Mouse (Mus musculus): Measurements from ENCODE around the gene Klf2.

Klf2 gene

DNA sequence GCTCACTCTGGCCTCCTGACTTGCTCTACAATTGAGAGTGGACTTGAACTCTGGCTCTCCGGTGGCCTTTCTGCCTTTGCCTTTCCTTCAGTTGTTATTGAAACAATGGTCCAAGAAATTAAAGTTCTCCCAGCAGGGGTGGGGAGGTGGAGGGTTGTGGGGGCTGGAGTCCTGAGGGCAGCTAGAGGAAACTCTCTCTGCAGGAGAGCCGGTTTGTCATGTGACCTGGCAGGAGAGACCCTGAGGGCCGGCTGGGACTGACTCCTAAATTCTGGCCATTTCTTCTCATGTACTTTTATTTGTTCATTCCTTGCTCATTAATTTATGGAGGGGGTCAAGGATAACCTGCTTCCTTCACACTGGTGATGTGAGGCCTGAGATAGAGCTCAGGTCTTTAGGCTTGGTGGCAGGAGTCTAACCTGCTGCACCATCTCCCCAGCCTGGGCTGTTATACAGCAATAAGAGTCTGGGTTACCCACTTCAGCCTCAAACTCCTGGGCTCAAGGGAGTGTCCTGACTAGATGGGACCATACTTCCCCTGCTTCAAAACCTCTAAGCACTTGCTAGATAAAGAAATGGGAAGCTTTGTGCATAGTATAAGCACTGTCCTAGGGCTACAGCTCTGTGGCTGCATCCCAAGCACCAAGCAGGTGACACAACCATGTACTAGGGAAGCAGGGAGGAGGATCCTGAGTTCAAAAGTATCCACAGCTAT lies 14.8 kb downstream of the Klf2 start:
- no peak for DNase-seq (ENCODE audit: low read depth, low spot score)

DNA sequence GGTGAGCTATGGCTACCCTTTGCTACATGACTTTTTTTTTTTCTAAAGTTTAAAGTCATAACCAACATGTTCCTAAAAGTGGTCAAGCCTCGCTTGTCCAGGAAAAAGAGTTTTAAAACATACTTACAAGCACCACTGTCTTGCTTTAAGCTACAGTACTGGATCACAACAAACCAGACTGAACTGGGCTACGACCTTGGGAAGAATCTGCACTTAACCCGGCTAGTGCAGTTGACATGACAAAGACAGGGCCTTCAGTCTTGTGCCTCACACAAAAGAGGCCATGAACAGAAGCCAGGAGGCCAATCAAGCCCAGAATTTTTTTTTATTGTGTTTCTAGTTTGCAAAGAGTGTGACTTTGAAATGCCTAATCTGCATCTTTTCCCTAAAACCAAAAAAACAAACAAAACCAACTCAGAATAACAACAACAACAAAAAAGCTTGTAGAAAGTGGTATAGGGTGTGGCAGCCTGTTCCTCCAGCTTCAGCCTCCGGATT lies 15.4 kb downstream of the Klf2 start:
- DNase-seq (ENCODE audit: low read depth, low spot score): no peak

DNA sequence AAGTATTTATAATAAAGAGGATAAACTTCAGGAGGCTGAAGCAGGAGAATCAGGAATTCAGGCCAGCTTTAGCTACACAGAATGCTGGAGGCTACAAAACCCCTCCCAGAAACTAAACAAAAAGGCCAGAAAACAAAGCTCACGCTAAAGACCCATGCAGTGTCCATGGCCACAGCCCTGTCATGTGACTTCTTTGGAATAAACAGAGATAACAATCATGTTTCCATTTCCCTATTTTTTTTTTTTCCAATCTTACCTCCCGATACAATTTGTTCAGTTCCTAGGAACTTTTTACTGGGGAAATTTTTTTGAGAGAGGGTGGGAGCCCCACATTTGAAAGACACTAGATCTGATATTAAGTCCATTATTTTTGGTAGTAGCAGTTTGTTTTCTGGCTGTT lies 17.4 kb downstream of the Klf2 start:
- no peak for DNase-seq (ENCODE audit: low read depth, low spot score)

DNA sequence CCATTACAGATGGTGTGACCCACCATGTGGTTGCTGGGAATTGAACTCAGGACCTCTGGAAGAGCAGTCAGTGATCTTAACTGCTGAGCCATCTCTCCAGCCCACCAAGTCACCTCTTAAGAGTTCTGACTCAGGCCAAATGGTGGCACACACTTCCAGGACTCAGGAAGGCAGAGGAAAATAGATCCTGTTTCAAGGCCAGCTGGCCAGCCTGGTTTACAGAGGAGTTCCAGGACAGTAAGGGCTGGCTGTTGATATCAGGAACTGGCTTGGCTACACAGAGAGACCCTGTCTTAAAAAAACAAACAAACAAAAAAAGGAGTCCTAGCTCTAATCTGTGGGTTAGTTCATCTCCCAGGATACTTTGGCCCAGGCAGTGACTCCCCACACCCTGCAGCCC lies 18.2 kb downstream of the Klf2 start:
- DNase-seq (ENCODE audit: low read depth, low spot score): no peak

DNA sequence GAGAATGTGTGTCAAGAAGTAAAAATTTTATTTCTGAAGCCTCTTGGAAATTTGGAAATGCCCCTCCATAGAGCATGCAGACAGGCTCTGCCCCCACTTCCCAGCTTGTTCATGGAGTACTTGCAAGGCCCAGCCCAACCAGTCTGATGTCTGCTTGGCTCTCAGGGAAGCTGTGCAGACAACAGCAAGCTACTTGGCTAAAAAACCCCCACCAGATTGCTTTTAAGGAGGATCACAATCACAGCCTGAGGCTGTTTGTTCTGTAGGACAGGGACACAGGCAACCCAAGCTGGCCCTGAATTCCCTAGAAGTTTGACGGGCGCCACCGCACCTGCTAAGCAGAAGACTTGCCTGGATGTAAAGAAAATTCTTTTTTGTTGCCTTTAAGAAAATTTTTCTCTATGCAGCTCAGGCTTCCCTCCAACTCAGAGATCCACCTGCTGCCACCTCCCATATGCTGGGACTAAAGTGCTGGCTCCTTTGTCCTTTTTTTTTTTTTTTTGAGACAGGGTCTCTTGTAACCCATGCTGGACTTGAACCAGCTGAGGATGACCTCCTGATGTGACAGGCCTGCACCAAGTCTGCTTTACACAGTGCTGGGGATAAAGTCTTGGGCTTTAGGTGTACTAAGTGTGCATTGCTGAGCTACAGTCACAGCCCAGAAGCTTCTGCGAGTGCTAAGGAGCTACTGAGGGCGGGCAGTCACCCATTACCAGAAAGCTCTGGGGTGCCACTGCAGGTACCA lies 23.9 kb downstream of the Klf2 start:
- DNase-seq (ENCODE audit: low read depth, low spot score): no peak

DNA sequence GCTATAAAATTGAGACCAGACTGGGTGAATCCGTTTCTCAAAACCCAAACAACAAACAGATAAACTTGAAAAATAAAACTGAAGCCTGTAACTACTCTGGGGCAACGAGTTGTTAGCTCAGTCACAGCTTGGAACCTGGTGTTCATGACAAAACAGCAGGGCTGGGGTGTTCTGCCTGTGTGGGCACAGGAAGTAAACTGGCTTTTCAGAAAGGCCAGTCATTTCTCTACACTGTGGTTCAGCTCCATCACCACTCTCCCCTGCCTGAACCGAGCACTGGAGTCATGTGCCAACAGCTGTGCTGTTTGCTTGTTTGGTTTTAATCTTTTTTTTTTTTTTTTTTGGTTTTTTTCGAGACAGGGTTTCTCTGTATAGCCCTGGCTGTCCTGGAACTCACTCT lies 24.9 kb downstream of the Klf2 start:
- DNase-seq (ENCODE audit: low read depth, low spot score): peak; percentile 82

DNA sequence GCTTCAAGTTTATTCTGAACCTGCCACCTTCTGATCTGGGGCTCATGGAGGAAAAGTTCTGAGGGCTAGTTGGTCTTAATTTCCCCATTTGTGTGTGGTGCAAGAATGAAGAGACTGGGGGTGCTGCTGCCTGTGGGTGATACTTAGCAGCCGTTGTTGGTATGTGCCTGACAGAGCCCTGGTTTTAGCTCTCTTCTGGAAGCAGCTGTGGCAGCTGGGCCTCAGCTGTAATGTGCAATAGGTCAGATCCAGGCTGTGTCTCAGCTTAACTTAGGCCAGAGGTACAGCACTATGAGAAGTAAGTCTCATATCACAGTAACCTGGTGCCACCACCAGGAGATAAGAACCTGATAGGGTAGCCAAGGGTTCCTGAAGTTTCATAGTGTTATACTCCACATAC lies 28.7 kb downstream of the Klf2 start:
- no peak for DNase-seq (ENCODE audit: low read depth, low spot score)

DNA sequence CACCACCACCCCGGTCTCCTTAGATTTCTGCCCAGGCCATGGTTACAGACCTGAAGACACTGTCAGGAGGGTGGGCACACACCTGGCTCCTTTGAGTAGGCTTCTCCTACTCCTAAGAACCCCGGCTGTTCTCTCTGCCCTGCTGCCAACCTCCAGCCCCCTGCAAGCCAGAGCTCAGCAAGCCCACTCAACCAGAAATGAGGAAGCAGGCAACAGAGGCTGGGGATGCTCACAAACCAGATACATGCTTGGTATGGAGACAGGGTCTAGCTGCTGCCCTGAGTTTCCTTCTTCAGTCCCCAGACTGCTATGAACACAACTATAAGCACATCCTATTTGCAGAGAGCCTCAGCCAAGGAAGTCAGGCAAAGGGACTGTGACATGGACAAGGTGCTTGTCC lies 29.3 kb downstream of the Klf2 start:
- DNase-seq (ENCODE audit: low read depth, low spot score): no peak

DNA sequence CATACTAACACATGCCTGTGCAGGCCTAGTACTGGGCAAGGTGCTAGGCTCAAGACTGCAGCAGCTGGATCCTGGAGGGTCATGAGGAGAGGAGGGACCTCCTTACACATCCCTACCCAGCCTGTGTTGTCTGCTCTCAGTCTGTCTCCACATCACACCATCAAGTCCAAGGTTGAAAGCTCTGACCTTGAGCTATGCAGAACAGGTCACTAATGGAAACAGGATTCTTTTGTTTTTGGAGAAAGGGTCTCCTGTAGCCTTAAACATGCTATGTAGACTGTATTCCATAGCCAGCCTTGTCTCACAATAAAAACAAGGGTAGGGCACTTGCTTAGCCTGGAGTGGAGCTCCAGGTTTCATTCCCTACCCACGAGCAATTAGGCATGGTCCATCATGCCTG lies 30.1 kb downstream of the Klf2 start:
- DNase-seq (ENCODE audit: low read depth, low spot score): no peak

DNA sequence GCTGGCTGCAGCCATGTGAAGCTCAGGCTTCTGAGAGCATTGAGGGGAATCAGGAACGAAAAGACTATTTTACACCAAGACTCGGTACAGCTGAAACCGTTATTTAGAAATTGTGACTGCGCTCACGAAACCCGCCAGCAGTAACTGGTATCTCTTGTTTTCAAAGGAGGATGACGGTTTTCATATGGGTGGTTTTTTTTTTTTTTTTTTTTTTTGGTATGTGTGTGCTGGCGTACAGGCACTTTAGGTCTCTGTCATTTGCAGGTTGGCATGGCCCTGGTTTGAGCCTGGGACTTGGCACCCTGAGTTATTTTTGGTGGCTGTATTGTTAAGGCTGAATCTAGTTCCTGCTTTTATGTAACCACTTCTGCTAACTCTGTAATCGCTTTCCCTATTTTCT lies 31.0 kb downstream of the Klf2 start:
- DNase-seq (ENCODE audit: low read depth, low spot score): peak; percentile 77

DNA sequence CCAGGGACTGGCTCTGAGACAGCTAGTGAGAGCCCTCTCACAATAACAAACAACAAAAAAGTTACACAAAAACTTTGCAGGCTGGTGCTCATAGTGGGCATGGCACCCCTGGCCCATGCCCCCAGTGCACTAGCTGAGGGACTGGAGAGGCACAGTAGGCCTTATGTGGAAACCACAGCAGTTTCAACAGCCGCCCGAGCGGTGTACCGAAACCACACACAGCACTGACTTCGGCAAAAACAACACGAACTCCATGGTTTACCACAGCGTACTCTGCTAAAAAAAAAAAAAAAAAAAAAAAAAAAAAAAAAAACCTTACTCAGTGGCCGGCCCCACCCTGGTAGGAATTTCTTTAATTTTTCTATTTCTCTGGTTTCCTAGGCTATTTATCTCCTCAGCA lies 31.9 kb downstream of the Klf2 start:
- peak; percentile 90 for DNase-seq (ENCODE audit: low read depth, low spot score)

DNA sequence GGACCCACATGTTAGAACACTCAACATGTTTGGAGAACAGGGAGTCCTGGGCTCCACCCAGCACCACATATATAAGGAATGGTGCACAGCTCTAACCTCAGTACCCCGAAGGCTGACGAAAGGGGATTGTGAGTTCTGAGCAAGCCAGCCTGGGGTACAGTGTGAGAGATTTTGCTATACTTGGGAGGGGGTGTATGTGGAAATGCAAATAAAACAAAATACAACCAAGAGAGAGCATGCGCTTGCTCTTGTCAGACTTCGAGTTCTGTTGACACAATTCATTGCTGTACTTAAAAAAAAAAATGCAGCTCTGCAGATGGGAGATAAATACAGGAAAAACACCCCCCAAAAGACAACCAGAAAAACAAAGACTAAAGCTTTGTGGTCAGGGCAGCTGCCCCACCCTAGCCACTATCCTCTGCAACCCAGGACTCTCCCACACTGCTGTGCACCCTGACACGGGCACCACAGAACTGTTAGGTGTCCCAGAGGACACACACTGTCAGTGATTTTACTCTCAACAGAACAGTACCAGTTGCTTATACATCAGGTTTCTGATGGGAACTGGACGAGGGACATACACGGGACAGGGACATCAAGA lies 32.7 kb downstream of the Klf2 start:
- DNase-seq (ENCODE audit: low read depth, low spot score): peak; percentile 77

DNA sequence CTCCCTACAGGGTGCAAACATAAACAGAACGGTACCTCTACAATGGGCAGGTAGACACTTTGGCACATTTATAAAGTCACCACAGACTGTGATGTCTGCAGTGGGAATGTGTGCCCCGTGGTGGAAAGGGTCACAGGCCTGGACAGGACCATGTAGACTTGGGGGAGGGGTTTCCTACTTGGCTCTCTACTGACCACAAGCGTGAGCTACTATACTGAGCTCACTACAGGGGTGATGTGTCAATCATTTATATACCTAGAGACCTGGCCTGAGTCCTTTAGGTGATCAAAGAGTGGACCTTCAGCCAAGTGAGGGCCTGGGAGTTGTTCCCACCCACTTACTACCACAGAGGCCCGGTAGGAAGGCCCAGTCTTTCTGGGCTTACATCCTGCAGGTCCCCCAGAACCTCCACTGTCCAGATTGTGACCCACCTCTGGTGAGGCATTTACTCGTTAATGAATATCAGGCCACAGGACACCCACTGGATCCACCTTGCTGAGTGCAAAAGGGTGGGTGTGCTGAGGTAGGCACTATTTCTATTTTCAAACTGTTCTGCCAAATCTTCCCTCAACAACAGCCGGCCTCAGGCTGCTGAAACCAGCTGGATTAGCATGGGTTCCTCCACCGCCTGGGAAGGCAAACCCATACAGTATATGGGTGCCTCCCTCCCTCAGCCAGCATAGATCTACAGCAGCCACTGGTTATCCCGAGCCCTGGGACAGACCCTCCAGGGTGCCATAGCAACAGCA lies 34.3 kb downstream of the Klf2 start:
- peak; percentile 49 for DNase-seq (ENCODE audit: low read depth, low spot score)

DNA sequence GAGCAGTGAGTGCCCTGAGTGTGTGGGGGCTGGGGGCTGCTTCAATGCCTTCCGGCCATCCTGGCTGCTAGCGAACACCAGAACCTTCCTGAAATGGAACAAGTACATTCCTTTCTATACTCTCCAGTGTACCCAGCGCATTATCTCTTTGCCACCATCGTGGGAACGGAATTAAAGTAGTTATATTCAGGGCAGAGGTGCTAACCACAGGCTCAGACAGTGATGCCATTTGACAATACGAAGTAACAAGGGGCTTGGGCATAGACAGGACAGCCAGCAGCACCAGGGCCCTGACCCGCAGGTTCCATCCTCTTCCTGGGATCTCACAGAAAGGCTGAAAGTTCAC lies 34.8 kb downstream of the Klf2 start:
- DNase-seq (ENCODE audit: low read depth, low spot score): peak; percentile 85

DNA sequence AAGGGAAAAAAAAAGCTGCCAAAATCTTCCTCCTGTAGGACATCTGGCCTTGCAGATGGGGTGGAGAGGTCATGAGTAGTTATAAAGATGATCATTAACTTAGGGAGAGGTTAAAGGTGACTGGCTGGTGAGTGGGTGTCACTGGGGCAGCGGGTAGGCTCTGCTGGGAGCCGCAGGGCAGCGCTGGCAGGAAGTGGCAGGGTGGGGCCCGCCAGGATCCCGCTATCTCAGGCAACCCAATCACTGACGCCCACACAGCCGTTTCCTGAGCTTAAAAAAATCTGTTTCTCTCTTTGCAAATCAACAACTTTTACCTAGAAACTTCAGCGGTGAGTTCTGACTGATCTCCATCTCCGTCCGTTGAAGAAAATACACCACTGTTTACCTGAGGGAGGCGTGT lies 35.4 kb downstream of the Klf2 start:
- DNase-seq (ENCODE audit: low read depth, low spot score): peak; percentile 95

DNA sequence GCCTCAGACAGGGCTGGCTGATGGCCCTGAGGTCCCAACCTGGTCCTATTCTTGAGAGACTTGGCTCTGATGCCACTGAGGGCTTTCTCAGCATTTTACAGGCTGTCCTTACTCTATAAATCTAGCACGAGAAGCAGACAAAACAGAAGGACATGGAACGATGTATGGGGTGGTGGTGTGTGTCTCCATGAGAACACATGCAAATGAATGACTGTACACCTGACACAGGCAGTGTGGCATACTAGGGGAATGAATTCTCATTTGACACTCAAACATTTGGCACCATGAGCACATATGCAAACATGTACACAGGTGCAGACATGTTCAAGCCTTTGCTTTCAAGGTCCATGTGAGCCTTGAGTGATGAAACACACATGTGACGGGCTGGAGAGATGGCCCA lies 37.8 kb downstream of the Klf2 start:
- no peak for DNase-seq (ENCODE audit: low read depth, low spot score)

DNA sequence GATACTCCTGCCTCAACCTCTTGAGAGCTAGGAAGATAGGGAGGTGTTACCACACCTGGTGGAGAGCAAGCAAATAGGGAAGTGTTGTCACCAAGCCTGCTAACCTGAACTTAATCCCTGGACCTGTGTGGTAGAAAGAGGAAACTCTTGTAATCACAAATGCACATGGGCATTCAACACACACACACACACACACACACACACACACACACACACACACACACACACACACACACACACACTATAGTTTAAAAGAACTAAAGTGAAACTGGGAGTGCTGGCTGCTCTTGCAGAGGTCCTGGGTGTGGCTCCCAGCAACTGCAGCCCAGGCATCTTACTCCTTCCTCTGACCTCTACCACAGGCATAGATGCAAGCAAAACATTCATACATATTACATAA lies 41.3 kb downstream of the Klf2 start:
- DNase-seq (ENCODE audit: low read depth, low spot score): peak; percentile 80

DNA sequence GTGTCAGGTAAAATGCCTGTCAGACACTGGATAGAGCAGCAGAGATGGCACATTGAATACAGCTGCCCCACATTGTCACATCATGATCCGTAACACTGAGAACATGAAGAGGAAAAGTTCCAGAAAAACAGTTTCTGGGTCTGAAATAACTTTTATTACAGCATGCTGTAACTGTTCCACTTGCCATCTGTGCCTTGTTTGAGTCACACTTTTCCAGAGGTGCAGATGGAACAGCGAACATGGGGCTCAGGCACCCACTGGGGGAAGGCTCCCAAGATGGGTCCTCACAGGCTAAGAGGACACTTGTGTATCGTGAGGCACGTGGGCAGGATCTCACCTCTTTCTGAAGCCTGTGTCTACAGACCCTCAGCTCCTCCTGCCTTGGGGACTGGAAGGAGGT lies 43.9 kb downstream of the Klf2 start:
- no peak for DNase-seq (ENCODE audit: low read depth, low spot score)

DNA sequence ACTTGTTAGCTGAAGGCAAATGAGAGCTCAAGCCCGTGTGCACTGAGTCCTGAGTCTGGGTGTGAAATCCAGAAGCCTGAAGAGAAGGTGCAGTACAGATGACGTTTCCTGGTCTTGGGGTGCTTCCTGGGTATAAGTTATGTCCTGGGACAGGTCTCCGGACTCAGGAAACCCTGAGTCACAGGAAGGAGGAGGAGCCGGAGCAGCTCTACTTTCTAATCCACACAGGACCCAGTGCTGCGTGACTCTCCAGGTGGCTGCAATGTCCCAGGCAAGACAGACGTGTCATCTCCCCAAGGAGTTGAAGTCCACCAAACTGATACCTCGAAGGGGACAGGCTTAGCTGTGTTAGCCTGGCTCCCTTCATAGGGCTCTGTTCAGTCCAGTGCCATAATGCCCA lies 44.6 kb downstream of the Klf2 start:
- DNase-seq (ENCODE audit: low read depth, low spot score): peak; percentile 52

DNA sequence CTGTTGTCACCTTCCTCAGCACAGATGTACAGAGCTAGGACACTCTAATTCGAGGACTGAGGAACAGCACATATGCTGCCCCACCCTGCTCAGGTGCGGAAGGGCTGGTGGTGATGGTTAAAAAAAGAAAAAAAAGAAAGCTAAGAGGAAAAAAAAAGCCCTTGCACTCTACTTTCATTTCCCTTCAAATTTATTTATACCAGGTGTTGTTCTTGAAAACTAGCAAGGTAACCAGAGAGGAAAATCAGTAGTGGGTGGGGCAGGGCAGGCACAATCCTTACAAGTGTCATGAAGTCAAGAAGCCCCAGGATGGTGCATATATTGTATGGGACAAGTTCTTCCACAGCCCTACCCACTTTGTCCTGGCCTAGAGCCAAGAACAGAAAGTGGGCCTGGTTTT lies 46.2 kb downstream of the Klf2 start:
- DNase-seq (ENCODE audit: low read depth, low spot score): peak; percentile 69

DNA sequence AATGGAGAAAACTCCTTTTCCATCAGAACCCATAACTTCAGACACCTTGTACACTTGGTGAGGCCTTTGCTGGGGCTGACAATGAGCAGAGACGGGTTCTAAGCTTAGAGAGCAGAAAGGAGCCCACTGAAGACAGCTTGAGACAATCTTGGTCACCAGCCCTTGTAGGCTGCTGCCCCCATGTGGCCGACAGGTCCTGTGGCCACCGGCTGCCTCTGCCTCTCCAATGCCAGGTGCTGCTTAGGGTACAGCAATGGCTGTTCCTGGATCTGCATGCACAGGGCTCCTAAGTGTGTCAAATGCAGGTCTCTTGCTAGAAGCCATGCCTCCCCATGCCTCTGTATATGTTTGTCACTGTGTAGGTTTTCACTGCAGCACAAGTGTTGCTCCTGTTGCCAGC lies 47.0 kb downstream of the Klf2 start:
- peak; percentile 88 for DNase-seq (ENCODE audit: low read depth, low spot score)

DNA sequence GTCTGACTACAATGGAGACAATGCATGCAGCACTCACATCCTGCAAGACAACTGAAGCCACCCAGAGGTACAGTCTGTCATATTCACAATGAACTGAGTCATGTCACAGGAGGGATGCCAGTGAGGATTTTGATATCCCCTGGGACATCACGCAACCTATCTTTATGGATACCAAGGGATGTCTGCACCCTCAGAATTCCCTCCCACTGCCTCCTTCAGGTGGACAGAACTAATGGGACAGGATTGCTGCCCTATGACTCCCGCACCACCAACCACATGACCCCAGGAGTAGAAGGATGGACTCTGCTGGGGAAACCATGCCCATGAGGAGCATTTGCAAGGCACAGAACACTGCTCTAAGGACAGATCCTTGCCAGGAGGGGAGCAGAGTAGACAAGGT lies 47.6 kb downstream of the Klf2 start:
- no peak for DNase-seq (ENCODE audit: low read depth, low spot score)
